Mouse (Mus musculus): ENCODE measurements around the gene Hspb6. TPM values are rescaled to one million over a fixed set of nuclear protein-coding genes. Genes with fewer than 3 reads are reported as not detected.

Hspb6 gene
- total and polyA plus RNA-seq, 3 experiments, result 718 to 1,866 (median 804) TPM

DNA sequence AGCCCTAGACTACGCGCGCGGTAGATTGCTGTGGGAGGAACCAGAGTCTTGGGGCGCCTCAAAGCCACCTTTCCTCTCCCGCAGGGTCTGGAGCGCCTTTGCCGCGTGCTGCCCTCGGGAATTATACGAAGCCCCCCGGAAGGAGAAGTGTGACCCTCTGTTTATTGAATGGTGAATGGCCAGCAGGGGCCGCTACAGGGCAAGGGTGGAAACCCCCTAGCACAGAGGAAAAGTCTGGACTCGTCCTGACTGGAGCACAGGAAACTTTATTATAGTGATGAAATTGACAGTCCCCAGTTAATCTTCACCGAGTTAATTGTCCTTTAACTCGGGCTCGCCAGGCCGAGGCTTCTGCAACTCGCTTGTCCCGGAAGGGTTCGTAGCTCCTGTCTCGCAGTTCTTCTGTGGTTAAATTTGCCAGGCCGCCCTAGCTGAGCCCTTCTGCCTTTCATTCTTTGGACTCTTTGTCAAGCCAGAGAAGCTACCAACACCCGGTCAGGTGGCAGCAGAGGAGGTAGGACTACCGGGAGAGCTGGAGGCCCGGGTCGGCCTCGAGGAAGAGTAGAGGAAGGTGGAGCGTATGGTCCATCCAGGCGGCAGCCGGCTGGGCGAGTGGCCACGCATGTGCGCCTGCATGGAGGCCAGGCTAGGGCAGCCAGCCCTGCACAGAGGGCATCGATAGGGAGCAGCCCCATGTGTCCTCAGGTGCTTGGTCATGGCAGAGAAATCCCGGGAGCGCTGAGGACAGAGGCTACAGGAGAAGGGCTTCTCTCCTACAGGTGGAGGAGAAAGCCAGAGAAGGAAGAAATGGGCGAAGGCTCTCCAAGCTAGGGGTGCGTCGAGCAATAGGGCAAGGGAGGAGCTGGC is 37.7 kb downstream of the Hspb6 start:
- no peaks in the 10 kb centered on the region for H3K27me3 ChIP-seq (ENCODE audit: control insufficient read depth, insufficient read depth, low read length)
- intact Hi-C loops (cut with DNase I), result loop anchor here (1.0 to 10.0 kb wide), 5 partner anchors 24 to 365 kb away; partner anchors contain the start of genes Ffar1, Rbm42 and Usf2
- 24% methylated on average over 40 of the region's 40 CpGs for WGBS
- H3K79me2 ChIP-seq (replicated peaks; ENCODE audit: control insufficient read depth, insufficient read depth, low read length), result peaks cover 1% of the 10 kb centered on the region
- peak overlapping the region; percentile 76 for H3K9ac ChIP-seq (ENCODE audit: low read depth, low read length)
- TF ChIP-seq EP300 (IDR thresholded peaks at IDR 0.05; ENCODE audit: insufficient read depth, low read depth, low read length), result 0 out of 2 replicates have a peak, but pooled peaks have one; percentile 45
- TF ChIP-seq POLR2A (IDR thresholded peaks at IDR 0.05; ENCODE audit: insufficient read depth, low read depth, low read length), result no peak
- TF ChIP-seq CTCF (IDR thresholded peaks at IDR 0.05), result peak; percentile 97
- no peaks in the 10 kb centered on the region for H3K4me1 ChIP-seq (ENCODE audit: control insufficient read depth, insufficient read depth, low read length)
- peak overlapping the region; percentile 87 for H3K27ac ChIP-seq
- no peaks in the 10 kb centered on the region for H3K36me3 ChIP-seq (ENCODE audit: control insufficient read depth, insufficient read depth, low read length)
- DNase-seq, result peak; percentile 86 to 90
- peak overlapping the region; percentile 83 for H3K4me3 ChIP-seq

- no peaks in the 10 kb centered on the region for H3K4me1 ChIP-seq (ENCODE audit: control insufficient read depth, insufficient read depth, low read length)
- H3K4me3 ChIP-seq, result no peak overlapping the region
- no peak overlapping the region for H3K27ac ChIP-seq
- 80% methylated on average over 9 of the region's 9 CpGs for WGBS
- no peak overlapping the region for H3K9ac ChIP-seq (ENCODE audit: low read depth, low read length)
- intact Hi-C loops (cut with DNase I), result loop anchor here (5.0 to 10.0 kb wide), 2 partner anchors 271 to 364 kb away; partner anchors contain the start of genes Ffar1 and Usf2
- no peaks in the 10 kb centered on the region for H3K36me3 ChIP-seq (ENCODE audit: control insufficient read depth, insufficient read depth, low read length)
- H3K79me2 ChIP-seq (replicated peaks; ENCODE audit: control insufficient read depth, insufficient read depth, low read length), result peaks cover 1% of the 10 kb centered on the region
- no peak for DNase-seq
- no peaks in the 10 kb centered on the region for H3K27me3 ChIP-seq (ENCODE audit: control insufficient read depth, insufficient read depth, low read length)
- TF ChIP-seq POLR2A (IDR thresholded peaks at IDR 0.05; ENCODE audit: insufficient read depth, low read depth, low read length) (no peak), EP300 (IDR thresholded peaks at IDR 0.05; ENCODE audit: insufficient read depth, low read depth, low read length) (no peak), CTCF (IDR thresholded peaks at IDR 0.05) (no peak)
These were observed 39.1 kb downstream of the Hspb6 start for GRCm38 (mm10) chr7:30590927-30591604.

DNA sequence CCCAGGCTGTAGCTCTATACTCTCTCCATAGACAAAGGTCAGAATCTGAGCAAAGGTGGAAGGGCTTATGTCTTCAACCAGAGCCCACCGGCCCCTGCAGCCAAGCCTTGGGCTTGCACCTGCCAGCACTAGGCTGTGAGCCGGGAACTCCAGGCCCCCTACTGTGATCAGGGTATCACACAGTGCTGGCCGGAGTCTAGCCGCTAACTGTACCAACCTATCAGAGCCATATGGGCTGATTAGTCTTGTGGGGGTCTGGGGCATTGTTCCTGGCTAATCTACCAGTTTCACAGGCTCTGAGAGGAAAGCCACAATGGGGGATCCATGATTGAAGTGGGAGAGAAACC is 39.6 kb downstream of the Hspb6 start:
- WGBS, result 74% methylated on average over 4 of the region's 4 CpGs
- TF ChIP-seq POLR2A (IDR thresholded peaks at IDR 0.05; ENCODE audit: insufficient read depth, low read depth, low read length) (no peak), CTCF (IDR thresholded peaks at IDR 0.05) (no peak), EP300 (IDR thresholded peaks at IDR 0.05; ENCODE audit: insufficient read depth, low read depth, low read length) (no peak)
- H3K79me2 ChIP-seq (replicated peaks; ENCODE audit: control insufficient read depth, insufficient read depth, low read length), result peaks cover 1% of the 10 kb centered on the region
- no peak overlapping the region for H3K27ac ChIP-seq
- H3K27me3 ChIP-seq (ENCODE audit: control insufficient read depth, insufficient read depth, low read length), result no peaks in the 10 kb centered on the region
- no peak overlapping the region for H3K9ac ChIP-seq (ENCODE audit: low read depth, low read length)
- H3K4me1 ChIP-seq (ENCODE audit: control insufficient read depth, insufficient read depth, low read length), result no peaks in the 10 kb centered on the region
- H3K36me3 ChIP-seq (ENCODE audit: control insufficient read depth, insufficient read depth, low read length), result no peaks in the 10 kb centered on the region
- no peak for DNase-seq
- intact Hi-C loops (cut with DNase I), result loop anchor here (5.0 to 10.0 kb wide), 2 partner anchors 271 to 363 kb away; partner anchors contain the start of genes Ffar1 and Usf2
- H3K4me3 ChIP-seq, result no peak overlapping the region

DNA sequence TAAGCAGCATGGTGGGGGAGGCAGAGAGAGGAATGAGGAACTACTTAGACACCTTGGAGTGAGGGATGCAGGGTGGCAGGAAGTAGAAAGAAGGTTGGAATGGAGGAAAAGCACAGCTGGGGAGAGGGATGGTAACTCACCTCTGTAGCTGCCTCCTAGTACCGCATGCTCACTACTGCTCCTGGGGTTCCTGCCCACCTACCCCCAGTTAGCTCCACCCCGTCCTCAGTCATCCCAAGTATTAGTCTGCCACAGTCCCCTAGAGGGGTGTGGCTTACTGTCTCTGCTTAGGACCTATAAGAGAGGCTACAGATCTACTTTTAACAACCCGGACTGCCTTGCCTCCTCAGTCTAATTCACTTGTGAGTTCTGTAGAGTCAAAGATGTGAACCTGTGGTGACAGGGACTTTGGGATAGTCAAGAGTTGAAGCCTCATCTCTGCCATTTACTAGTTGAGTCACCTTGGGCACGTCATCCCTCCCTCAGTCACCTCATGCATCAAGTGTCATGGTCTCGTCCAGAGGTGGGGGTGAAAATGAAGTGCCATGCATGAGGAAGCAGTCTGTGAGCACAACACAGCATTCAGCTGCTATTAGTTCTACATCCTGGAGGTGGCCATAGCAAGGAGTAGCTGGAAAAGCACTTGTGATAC is 40.9 kb downstream of the Hspb6 start:
- Histone ChIP-seq H3K36me3 (ENCODE audit: control insufficient read depth, insufficient read depth, low read length) (no peaks in the 10 kb centered on the region), H3K4me3 (no peak overlapping the region), H3K4me1 (ENCODE audit: control insufficient read depth, insufficient read depth, low read length) (no peaks in the 10 kb centered on the region), H3K79me2 (replicated peaks; ENCODE audit: control insufficient read depth, insufficient read depth, low read length) (no peaks in the 10 kb centered on the region), H3K27me3 (ENCODE audit: control insufficient read depth, insufficient read depth, low read length) (no peaks in the 10 kb centered on the region), H3K9ac (ENCODE audit: low read depth, low read length) (no peak overlapping the region), H3K27ac (no peak overlapping the region)
- 52% methylated on average over 5 of the region's 5 CpGs for WGBS
- TF ChIP-seq POLR2A (IDR thresholded peaks at IDR 0.05; ENCODE audit: insufficient read depth, low read depth, low read length) (no peak), EP300 (IDR thresholded peaks at IDR 0.05; ENCODE audit: insufficient read depth, low read depth, low read length) (no peak), CTCF (IDR thresholded peaks at IDR 0.05) (no peak)
- intact Hi-C loops (cut with DNase I), result loop anchor here (5.0 to 10.0 kb wide), 2 partner anchors 269 to 362 kb away; partner anchors contain the start of genes Ffar1 and Usf2
- DNase-seq, result no peak

DNA sequence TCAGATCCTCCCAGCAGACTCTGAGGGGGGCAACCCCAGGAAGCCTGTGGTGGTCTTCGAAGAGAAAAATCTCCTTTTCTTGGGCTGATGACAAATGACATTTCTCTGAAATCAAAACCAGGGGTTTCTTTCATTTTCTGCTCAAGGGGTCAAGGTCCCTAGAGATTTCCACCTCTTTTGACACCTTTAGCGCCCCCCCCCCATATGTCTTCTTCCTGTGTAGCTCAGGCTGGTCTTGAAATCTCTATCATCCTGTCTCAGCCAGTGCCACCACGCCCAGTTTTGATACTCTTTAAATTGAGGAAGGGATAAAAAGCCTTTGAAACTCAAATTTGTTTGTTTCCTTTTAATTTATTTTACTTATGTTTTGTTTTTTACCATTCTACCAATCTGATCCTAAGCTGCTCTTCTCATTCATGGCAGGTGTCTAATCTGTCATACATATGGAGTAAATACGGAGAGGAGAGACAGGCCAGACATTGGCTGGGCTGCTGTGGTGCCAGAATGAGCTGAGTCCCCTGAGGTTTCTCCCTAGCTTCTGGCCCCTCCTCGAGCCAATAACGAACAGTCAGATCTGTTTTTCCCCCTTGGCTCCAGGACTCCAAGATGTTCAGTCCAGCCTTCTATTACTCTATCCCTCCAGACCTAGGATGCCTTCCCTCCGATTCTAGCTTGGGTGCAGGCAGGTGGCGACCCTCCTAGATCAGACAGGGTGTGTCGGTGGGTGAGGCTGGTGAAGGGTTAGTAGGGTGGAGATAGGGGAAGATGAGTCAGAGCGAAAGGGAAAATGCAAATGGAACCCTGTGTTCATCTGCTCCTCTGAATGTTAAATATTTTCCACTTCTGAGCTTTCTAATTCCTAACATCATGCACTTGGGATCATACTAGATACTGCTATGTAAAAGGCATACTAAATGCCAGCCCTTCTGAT is 41.9 kb downstream of the Hspb6 start:
- intact Hi-C loops (cut with DNase I), result loop anchor here (5.0 to 10.0 kb wide), 2 partner anchors 268 to 361 kb away; partner anchors contain the start of genes Ffar1 and Usf2
- H3K36me3 ChIP-seq (ENCODE audit: control insufficient read depth, insufficient read depth, low read length), result no peaks in the 10 kb centered on the region
- no peaks in the 10 kb centered on the region for H3K27me3 ChIP-seq (ENCODE audit: control insufficient read depth, insufficient read depth, low read length)
- H3K4me1 ChIP-seq (ENCODE audit: control insufficient read depth, insufficient read depth, low read length), result no peaks in the 10 kb centered on the region
- no peak overlapping the region for H3K4me3 ChIP-seq
- H3K9ac ChIP-seq (ENCODE audit: low read depth, low read length), result no peak overlapping the region
- 59% methylated on average over 10 of the region's 10 CpGs for WGBS
- H3K79me2 ChIP-seq (replicated peaks; ENCODE audit: control insufficient read depth, insufficient read depth, low read length), result no peaks in the 10 kb centered on the region
- no peak for DNase-seq
- no peak for TF ChIP-seq EP300 (IDR thresholded peaks at IDR 0.05; ENCODE audit: insufficient read depth, low read depth, low read length)
- no peak for TF ChIP-seq POLR2A (IDR thresholded peaks at IDR 0.05; ENCODE audit: insufficient read depth, low read depth, low read length)
- TF ChIP-seq CTCF (IDR thresholded peaks at IDR 0.05), result no peak
- H3K27ac ChIP-seq, result no peak overlapping the region
